Mouse (Mus musculus): ENCODE results near the gene Ttc39b. TPM values are rescaled to one million over a fixed set of nuclear protein-coding genes. Genes with fewer than 3 reads are reported as not detected.

Gene Ttc39b
- polyA plus RNA-seq, 1 experiment from 2014 or later: 4.2 TPM

DNA sequence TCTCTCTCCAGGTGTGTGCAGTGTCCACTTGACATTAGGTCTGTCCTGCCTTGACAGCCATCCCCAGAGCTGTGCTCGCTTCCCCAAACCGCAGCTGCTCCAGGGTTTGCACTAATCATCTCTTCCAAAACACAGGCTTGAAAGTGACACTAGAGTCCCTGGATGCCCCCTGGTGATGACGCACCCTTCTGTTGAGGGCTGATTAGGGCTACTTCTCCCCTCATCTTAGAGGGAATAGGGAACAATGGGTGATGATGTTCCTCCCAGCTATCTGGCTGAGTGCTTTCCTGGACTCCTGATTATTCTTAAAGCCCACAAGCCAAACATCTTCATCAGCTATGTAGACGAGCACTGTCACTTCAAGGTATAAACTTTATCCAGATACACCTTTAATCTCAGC is 64.4 kb downstream of the Ttc39b start:
- ATAC-seq (ENCODE audit: insufficient read depth) (no peak), DNase-seq (no peak)
- H3K27ac ChIP-seq (ENCODE audit: low read depth): no peak overlapping the region
- no peak overlapping the region for H3K9ac ChIP-seq
- H3K4me3 ChIP-seq (ENCODE audit: low read depth, low read length): no peak overlapping the region
- H3K9me3 ChIP-seq (ENCODE audit: low read depth, low read length): no peaks in the 10 kb centered on the region
- no peaks in the 10 kb centered on the region for H3K4me1 ChIP-seq (ENCODE audit: insufficient read depth)
- no peaks in the 10 kb centered on the region for H3K36me3 ChIP-seq (ENCODE audit: insufficient read depth)
- TF ChIP-seq CTCF (IDR thresholded peaks at IDR 0.05; ENCODE audit: low read depth): no peak
- H3K27me3 ChIP-seq (ENCODE audit: insufficient read depth, low read length): no peaks in the 10 kb centered on the region
- WGBS: 74% methylated on average over 4 of the region's 4 CpGs
- H3K4me2 ChIP-seq: no peak overlapping the region

DNA sequence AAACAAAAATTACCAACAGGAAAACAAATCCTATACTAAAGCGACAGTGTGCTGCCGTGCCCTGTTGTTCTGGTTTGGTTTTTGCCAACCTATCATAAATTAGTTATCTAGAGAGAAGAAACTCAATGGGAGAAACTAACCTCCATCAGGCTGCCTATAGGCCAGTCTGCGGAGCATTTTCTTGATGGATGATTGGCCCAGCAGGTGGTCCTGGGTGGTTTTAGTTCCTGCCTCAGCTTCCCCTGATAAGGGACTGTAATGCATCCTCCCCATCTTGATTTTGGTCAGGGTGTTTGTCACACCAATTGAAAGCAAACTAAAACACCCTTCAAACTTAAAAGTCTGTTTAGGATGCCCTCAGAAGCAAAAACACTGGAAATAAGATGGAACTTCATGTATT is 65.8 kb downstream of the Ttc39b start:
- Histone ChIP-seq H3K9me3 (ENCODE audit: low read depth, low read length) (no peaks in the 10 kb centered on the region; the same call in 1 of the 2 replicates), H3K4me3 (ENCODE audit: low read depth, low read length) (no peak overlapping the region), H3K27me3 (ENCODE audit: insufficient read depth, low read length) (no peaks in the 10 kb centered on the region), H3K4me1 (ENCODE audit: insufficient read depth) (no peaks in the 10 kb centered on the region), H3K36me3 (ENCODE audit: insufficient read depth) (no peaks in the 10 kb centered on the region), H3K4me2 (no peak overlapping the region), H3K9ac (no peak overlapping the region), H3K27ac (ENCODE audit: low read depth) (no peak overlapping the region)
- ATAC-seq (ENCODE audit: insufficient read depth): no peak
- 85% methylated on average over 3 of the region's 3 CpGs for WGBS
- TF ChIP-seq CTCF (IDR thresholded peaks at IDR 0.05; ENCODE audit: low read depth): no peak
- no peak for DNase-seq

DNA sequence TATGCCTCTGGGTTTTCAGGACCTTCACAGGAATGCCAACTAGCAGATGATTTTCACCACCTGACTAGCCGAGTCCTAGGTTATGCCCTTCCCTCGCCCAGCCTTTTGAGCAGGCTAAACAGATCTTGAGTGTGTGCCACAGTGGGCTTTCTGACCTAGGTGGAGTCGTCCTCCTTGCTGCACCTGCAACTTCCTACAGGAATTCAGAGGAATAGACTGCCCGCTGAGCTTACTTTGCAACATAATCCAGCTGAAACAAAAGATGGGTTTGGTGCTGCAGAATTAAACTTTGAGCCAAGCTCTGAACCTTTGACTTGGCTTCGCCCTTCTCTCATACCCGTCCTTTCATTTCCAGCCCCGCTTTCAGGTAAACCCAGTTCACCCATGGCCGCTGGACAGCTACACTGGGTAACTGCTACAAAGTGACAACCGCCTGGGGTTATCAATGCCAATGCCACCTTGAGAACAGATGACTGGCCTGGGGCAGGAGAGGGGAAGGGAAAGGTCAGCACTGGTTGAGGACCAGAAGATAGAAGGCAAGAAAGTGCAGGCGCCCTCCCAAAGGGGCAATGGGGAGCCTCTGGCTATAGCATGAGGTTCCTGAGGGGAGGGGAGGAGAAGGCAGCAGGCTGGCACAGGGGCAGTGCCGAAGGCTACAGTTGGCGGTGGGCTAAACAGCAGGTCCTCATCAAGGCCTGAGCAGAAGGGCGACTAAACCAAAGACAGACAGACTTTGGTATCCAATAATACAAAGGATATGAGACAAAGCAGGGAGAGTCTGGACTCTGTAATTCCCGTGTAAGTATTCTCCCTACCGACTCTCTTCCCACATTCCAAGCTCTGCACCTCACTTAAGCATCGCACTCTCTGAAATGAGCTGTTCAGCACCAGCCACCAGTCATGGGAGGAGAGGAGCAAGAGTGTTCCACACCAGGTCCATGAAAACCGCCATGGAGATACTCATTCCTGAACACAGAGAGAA is 66.5 kb downstream of the Ttc39b start:
- Histone ChIP-seq H3K4me3 (ENCODE audit: low read depth, low read length) (no peak overlapping the region), H3K4me1 (ENCODE audit: insufficient read depth) (no peaks in the 10 kb centered on the region)
- WGBS: 71% methylated on average over 17 of the region's 17 CpGs

DNA sequence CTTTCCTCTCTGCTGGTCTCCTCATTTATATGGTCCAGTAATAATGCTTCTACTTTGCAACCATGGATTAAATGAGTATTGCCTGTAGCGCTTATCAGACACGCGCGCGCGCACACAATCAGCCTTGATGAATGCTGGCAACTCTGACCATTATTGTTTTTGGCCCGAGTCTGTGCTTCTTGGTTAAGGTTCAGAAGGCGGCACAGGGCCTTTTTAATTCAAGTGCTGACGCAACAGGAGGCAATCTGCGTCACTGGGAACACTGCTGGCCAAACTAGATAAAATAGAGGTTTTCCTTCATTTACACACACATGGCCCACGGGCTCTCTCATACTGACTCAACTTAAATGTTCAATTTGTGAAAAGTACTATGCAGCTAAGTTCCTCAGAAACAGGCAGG is 67.3 kb downstream of the Ttc39b start:
- H3K9ac ChIP-seq: no peak overlapping the region
- H3K4me2 ChIP-seq: no peak overlapping the region
- no peak for DNase-seq
- ATAC-seq (ENCODE audit: insufficient read depth): no peak
- H3K4me3 ChIP-seq (ENCODE audit: low read depth, low read length): no peak overlapping the region
- no peaks in the 10 kb centered on the region for H3K4me1 ChIP-seq (ENCODE audit: insufficient read depth)
- H3K27ac ChIP-seq (ENCODE audit: low read depth): no peak overlapping the region
- TF ChIP-seq CTCF (IDR thresholded peaks at IDR 0.05; ENCODE audit: low read depth): no peak
- 85% methylated on average over 11 of the region's 11 CpGs for WGBS
- H3K27me3 ChIP-seq (ENCODE audit: insufficient read depth, low read length): no peaks in the 10 kb centered on the region
- no peaks in the 10 kb centered on the region; the same call in 1 of the 2 replicates for H3K9me3 ChIP-seq (ENCODE audit: low read depth, low read length)
- no peaks in the 10 kb centered on the region for H3K36me3 ChIP-seq (ENCODE audit: insufficient read depth)

More for the DNA sequence above, 66.5 kb downstream of the Ttc39b start:
- no peaks in the 10 kb centered on the region for H3K36me3 ChIP-seq (ENCODE audit: insufficient read depth)
- TF ChIP-seq CTCF (IDR thresholded peaks at IDR 0.05; ENCODE audit: low read depth): no peak
- H3K9ac ChIP-seq: no peak overlapping the region
- H3K27me3 ChIP-seq (ENCODE audit: insufficient read depth, low read length): no peaks in the 10 kb centered on the region
- DNase-seq (no peak), ATAC-seq (ENCODE audit: insufficient read depth) (no peak)
- no peak overlapping the region for H3K27ac ChIP-seq (ENCODE audit: low read depth)
- no peak overlapping the region for H3K4me2 ChIP-seq
- H3K9me3 ChIP-seq (ENCODE audit: low read depth, low read length): no peaks in the 10 kb centered on the region; the same call in 1 of the 2 replicates

DNA sequence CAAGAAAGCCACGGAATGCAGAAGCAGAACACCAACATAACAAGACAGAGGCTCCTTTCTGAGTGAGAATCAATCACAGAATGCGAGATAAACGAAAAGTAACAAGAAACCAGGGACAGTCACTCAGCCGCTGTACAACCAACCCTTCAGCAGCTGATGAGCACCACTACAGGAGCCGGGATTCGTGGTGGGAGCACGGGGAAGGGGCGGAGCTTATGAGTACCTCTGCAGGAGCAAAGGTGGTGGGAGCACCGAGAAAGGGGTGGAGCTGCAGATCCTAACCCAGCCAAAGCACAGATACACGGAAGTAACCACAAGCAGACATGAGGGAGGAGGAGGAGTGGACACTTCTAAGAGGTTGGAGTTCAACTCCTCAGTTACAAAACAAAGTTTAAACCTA is 69.1 kb downstream of the Ttc39b start:
- no peak for ATAC-seq (ENCODE audit: insufficient read depth)
- WGBS: 77% methylated on average over 10 of the region's 10 CpGs
- Histone ChIP-seq H3K27me3 (ENCODE audit: insufficient read depth, low read length) (no peaks in the 10 kb centered on the region), H3K9me3 (ENCODE audit: low read depth, low read length) (no peaks in the 10 kb centered on the region; the same call in 1 of the 2 replicates), H3K27ac (ENCODE audit: low read depth) (no peak overlapping the region), H3K9ac (no peak overlapping the region), H3K4me3 (ENCODE audit: low read depth, low read length) (no peak overlapping the region), H3K4me2 (no peak overlapping the region), H3K36me3 (ENCODE audit: insufficient read depth) (no peaks in the 10 kb centered on the region), H3K4me1 (ENCODE audit: insufficient read depth) (no peaks in the 10 kb centered on the region)
- no peak for TF ChIP-seq CTCF (IDR thresholded peaks at IDR 0.05; ENCODE audit: low read depth)
- no peak for DNase-seq

DNA sequence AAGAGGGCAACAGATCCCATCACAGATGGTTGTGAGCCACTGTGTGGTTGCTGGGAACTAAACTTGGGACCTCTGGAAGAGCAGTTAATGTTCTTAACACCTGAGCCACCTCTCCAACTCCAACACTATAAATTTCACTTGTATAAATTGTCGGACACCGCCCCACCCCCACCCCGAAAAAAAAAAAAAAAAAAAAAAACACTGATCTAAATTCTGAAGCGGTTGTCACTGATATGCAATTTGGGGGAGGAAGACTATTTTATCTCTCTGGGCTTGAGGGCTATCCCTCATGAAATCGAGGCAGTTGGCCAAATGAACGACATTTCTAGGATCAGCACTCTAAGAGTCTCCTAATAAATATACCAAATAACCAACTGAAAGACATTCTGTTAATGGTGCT is 70.4 kb downstream of the Ttc39b start:
- Histone ChIP-seq H3K9ac (no peak overlapping the region), H3K4me3 (ENCODE audit: low read depth, low read length) (no peak overlapping the region), H3K36me3 (ENCODE audit: insufficient read depth) (no peaks in the 10 kb centered on the region), H3K27ac (ENCODE audit: low read depth) (no peak overlapping the region), H3K9me3 (ENCODE audit: low read depth, low read length) (no peaks in the 10 kb centered on the region; the same call in 1 of the 2 replicates), H3K27me3 (ENCODE audit: insufficient read depth, low read length) (no peaks in the 10 kb centered on the region), H3K4me2 (no peak overlapping the region), H3K4me1 (ENCODE audit: insufficient read depth) (no peaks in the 10 kb centered on the region)
- WGBS: 85% methylated on average over 6 of the region's 6 CpGs
- no peak for TF ChIP-seq CTCF (IDR thresholded peaks at IDR 0.05; ENCODE audit: low read depth)
- DNase-seq (no peak), ATAC-seq (ENCODE audit: insufficient read depth) (no peak)

DNA sequence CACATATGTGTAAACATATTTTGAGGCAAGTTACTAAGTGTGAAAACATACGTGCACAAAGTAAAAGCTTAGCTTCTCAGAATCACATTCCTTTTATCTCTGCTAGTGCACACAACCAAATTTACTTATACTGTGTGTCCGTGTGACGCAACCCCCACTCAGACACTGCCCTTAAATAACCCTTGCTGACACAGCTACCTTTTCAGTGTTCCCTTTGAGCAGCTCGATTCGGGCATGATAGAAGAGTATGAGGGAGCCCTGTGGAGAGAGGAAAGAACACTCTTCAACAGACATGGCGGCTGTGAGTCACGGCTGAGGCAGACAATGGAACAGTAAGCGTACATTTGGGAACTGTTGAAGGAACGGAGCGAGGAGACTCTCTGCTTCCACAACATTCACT is 80.3 kb downstream of the Ttc39b start:
- no peaks in the 10 kb centered on the region for H3K4me1 ChIP-seq (ENCODE audit: insufficient read depth)
- H3K27ac ChIP-seq (ENCODE audit: low read depth): no peak overlapping the region
- TF ChIP-seq CTCF (IDR thresholded peaks at IDR 0.05; ENCODE audit: low read depth): no peak
- ATAC-seq (ENCODE audit: insufficient read depth) (no peak), DNase-seq (no peak)
- no peak overlapping the region for H3K9ac ChIP-seq
- no peaks in the 10 kb centered on the region; the same call in 1 of the 2 replicates for H3K36me3 ChIP-seq (ENCODE audit: insufficient read depth)
- no peaks in the 10 kb centered on the region for H3K9me3 ChIP-seq (ENCODE audit: low read depth, low read length)
- no peaks in the 10 kb centered on the region for H3K27me3 ChIP-seq (ENCODE audit: insufficient read depth, low read length)
- WGBS: 78% methylated on average over 10 of the region's 10 CpGs
- no peak overlapping the region for H3K4me3 ChIP-seq (ENCODE audit: low read depth, low read length)
- no peak overlapping the region for H3K4me2 ChIP-seq
